Mouse (Mus musculus) testis, adult 2 months (tissue): ENCODE results near the gene Ak7.

Experiments used
- CTCF ChIP-seq: fragments of 200-500 bp; IDR thresholded peaks from 2 replicates; pipeline ENCODE4 v1.5.1; 2012; ENCODE audit warnings: low read depth, mild to moderate bottlenecking, inconsistent platforms, low read length, moderate library complexity; ENCODE audit not compliant: control insufficient read depth, insufficient read depth, insufficient replicate concordance
- POLR2A ChIP-seq: fragments of 200-500 bp; IDR thresholded peaks from 2 replicates; pipeline ENCODE4 v1.6.1; 2012; ENCODE audit warnings: low read depth, mild to moderate bottlenecking, inconsistent platforms, low read length, moderate library complexity; ENCODE audit not compliant: control insufficient read depth

DNA sequence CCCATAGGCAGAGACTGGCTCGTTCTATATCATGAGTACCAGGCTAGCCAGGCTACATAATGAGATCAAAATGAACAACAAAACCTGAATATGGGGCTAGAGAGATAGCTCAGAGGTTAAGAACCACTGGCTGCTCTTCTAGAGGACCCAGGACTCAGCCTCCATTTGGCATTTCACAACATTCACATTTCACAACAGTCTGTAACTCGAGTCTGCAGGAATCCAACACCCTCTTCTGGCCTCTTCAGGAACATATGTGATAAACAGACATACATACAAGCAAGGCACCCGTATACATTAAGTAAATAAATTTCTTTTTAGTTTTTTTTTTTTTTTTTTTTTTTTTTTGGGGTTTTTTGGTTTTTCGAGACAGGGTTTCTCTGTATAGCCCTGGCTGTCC is 17.2 kb upstream of the Ak7 start:
- TF ChIP-seq CTCF (no peak), POLR2A (no peak)
